Mouse (Mus musculus) frontal cortex, adult (tissue): Measurements from ENCODE around the gene Cnksr3.
A peak's percentile ranks its signal among the peaks of the same experiment; 100 is the strongest.

Experiments used
- ATAC-seq: cut with Nextera tagmentation; 2 replicates; pipeline ENCODE4 v1.9.2; 2017; ENCODE audit warnings: mild to moderate bottlenecking, moderate library complexity, mixed read lengths; ENCODE audit not compliant: low TSS enrichment

The Cnksr3 gene

DNA sequence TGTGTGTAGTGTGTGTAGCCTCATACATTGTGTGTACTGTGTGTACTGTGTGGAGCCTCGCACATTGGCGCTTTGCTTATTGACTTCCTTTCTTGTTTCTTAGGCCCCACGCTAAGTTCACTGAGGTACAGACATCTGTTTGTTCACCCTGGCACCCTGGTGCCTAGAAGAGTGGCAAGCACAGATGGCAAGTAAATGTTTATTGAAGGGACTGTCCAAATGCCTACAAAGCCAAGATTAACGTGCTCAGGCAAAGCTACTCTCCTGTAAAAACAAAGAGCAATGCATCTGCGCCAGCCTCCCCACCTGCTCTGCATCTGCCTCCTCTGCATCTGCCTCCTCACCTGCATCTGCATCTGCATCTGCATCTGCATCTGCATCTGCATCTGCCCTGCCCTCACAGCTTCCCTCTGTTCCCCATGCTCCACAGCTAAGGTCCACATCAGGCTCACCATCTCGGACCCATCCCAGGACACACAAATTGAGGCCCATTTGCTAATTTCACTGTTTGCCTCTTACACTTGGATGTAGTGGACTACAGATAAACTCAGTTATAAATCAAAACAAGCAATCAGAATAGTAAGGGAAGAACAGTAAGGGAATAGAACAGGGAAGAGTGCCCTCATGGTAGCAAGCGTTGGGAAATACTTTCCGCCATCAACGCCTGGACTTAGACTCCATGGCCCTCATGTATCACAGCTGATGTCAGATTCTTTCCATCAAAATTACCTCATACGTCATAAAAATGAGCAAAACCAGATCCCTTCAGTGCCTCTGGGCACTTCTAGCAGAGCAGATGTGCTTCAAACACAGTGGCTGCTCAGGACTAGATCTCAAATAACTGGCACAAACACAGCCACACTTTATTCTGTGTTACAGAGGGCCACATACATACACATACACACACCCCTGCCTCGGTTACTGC lies 62.1 kb downstream of the Cnksr3 start:
- no peak for ATAC-seq

GRCm38 (mm10) chr10:7145614-7146013 lies 66.4 kb downstream of the Cnksr3 start:
- ATAC-seq = no peak

DNA sequence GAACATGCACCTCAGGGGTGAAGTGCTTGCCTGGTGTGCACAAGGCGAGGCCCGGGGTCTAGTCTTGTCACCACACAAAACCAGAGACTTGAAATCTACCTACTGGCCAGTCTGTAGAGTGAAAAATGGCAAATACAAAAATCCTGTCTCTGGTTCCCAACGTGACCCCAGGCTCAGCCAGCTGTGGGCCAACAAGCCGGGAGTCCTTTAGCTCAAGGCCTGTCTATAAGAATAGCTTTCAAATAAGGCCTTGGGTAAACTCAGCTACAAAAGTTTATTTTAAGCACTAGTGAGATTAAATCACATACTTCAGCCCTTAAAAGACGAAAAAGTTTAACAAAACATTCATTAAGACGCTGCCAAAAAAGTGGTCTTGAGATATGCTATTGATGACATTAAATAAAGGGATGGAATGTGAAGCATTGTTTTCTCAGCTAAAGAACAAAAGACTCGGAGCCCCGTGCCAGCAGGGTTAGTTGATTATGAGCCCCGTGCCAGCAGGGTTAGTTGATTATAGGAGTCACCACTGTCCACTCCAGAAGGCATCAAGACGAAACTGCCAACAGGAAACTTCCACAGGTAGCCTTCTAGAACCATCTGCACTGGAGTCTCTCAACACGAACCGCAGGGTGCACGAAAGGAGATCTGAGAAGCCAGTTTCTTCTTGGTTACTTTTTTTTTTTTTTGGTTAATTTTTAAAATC lies 67.8 kb downstream of the Cnksr3 start:
- ATAC-seq = no peak

GRCm38 (mm10) chr10:7142287-7142686 lies 69.8 kb downstream of the Cnksr3 start:
- no peak for ATAC-seq

DNA sequence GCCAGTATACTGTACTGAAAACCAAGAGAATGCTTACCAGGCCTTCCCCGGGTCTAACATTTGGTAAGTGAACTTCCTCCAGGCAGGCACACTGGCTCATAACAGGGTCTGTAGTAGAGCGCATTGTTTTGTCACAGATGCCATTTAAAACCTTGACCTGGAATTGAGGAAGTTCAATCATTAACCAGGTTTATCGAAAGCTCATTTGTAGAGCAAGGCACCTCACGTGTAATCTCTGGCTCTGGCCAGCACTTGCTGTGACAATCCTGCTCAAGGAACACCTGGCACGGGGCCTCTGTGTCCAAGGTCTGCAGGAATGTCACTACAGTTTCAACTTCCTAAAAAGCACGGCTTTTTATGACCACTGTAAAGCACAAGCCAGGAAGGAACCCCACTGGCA lies 71.8 kb downstream of the Cnksr3 start:
- no peak for ATAC-seq

DNA sequence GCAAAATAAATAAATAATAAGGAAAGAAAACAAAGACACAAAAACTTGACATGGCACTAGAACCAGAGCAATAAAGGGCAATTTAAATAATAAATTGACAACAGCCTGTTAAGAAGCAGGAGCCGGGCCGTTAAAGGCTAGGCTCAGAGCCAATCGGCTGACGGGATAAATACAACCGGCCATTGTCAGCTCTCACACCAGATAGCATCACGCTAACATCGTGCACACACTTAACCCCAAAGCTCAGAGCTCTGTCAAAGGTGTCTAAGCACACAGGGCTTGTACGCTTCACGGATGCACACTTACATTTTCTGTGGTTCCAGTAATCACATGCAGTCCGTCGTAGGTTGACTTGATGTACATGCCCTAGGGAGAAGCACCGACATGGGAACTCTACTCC lies 74.0 kb downstream of the Cnksr3 start:
- ATAC-seq = no peak

DNA sequence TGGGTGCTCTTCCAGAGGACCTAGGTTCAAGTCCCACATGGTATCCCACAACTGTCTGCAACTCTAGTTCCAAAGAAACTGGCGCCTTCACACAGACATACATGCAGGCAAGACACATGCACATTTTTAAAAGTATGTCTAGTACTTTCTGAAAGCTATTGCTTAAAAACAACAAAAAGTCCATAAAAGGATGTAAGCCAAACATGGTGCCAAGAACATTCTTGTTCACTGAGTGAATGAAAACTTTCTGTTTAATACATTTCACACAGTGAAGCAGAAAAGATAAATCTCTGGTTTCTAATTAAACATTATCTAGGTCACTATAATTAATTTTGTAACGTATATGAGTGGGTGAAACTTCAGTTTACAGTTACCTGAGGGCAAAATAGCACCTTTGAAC lies 76.3 kb downstream of the Cnksr3 start:
- ATAC-seq = no peak

- ATAC-seq = no peak
Observed at GRCm38 (mm10) chr10:7133005-7133404, 79.0 kb downstream of the Cnksr3 start.

- no peak for ATAC-seq
Observed at GRCm38 (mm10) chr10:7131441-7131840, 80.6 kb downstream of the Cnksr3 start.

DNA sequence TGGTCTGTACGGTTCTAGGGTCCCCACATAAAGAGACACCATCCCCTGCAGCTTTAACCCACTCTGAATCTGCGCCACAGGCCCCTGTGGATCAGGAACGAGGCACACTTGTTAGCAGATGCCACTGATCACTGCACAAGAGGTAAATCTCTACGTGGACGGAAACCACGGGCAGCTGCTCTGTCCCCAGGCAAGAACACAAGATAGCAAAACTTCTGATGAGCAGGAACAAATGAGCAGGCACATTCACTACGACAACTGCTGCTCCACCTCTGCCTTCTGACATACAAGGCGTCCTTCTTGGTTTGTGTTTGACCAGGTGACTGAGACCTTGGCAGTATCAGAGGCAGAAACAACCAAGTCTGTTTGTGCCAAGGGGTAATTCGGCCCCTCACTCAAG lies 84.2 kb downstream of the Cnksr3 start:
- no peak for ATAC-seq

- no peak for ATAC-seq
Observed at GRCm38 (mm10) chr10:7126882-7127281, 85.2 kb downstream of the Cnksr3 start.

GRCm38 (mm10) chr10:7126287-7126686 lies 85.8 kb downstream of the Cnksr3 start:
- 0 out of 2 replicates have a peak, but pooled peaks have one; percentile 21 for ATAC-seq

DNA sequence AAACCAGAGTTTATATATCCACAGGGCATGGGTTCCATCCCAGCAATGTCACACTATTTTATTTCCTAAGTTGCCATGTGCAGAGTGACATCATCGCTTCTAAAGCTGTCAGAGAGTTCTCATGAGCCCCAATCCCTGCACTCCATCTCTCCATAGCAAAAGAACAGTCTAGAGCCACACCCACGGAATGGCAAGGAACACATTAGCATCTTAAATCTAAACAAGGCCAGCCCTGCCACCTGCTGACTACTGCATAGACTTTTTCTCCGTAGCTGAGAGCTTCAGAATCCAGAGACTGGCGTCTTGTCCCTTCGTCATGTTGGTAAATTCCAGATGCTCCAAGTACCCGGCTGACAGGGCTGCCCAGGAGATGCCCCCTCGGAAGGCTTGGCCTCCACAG lies 87.0 kb downstream of the Cnksr3 start:
- peak; percentile 96 for ATAC-seq

- no peak for ATAC-seq
Observed at GRCm38 (mm10) chr10:7122294-7122693, 89.7 kb downstream of the Cnksr3 start.

- no peak for ATAC-seq
Observed at GRCm38 (mm10) chr10:7120206-7120605, 91.8 kb downstream of the Cnksr3 start.

DNA sequence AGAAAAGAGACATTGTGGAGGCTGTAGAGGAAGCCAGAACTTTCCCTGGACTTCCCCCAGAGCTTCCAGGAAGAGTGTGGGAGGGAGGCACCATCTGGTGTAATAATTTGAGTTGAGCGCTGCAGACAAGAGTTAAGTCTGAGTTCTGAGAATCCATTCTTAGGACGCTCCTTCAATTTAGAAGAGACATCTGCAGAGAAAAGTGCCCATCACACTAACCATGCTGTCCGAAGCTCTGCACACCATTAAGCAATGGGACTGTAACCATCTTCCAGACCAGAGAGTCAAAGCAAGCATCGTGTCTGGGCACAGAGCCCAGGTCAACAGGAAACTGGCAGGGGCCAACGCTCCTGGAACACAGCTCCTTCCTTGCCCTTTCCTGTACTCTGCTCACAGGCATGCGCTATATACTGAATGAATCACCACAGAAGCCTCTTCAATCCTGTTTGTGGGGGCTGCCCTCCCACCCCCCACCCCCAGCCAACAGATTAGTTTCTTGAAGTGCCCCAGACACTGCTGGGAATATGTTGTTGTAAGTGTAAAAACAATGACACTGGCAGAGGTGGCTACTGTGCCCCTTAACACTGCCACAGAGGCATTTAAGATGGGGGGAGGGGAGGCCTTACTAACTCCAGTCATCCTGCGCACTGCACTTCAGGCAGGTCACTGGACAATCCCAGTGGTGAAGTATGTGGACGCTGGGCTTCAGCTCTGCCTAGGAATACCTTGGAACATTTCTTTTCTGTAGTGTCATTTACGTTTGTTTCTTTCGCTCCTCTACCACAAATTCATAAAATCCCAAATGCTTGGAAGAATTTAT lies 93.6 kb downstream of the Cnksr3 start:
- peak; percentile 91 for ATAC-seq

GRCm38 (mm10) chr10:7117785-7118184 lies 94.3 kb downstream of the Cnksr3 start:
- peak; percentile 26; the same call in 1 of the 2 replicates for ATAC-seq

GRCm38 (mm10) chr10:7114796-7115195 lies 97.2 kb downstream of the Cnksr3 start:
- ATAC-seq = no peak

- no peak for ATAC-seq
Observed at GRCm38 (mm10) chr10:7113747-7114146, 98.3 kb downstream of the Cnksr3 start.

DNA sequence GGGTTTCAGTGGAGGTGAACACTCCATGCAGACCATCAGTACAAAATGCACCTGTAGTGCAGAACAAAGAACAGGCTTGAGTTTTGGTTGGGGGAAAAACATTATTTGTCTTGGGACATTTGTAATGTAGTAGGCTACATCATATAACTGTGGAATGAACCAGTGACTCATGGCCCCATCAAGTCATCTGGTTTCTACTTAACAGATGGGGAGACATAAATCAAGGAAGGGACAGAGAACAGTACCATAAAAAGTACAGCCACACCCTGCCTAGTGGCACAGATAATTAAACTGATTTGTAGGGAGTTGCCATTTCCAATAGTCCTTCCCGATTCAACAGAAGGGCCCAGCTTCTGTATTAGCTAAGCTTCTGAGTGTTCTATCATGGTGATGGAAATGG lies 98.9 kb downstream of the Cnksr3 start:
- no peak for ATAC-seq

DNA sequence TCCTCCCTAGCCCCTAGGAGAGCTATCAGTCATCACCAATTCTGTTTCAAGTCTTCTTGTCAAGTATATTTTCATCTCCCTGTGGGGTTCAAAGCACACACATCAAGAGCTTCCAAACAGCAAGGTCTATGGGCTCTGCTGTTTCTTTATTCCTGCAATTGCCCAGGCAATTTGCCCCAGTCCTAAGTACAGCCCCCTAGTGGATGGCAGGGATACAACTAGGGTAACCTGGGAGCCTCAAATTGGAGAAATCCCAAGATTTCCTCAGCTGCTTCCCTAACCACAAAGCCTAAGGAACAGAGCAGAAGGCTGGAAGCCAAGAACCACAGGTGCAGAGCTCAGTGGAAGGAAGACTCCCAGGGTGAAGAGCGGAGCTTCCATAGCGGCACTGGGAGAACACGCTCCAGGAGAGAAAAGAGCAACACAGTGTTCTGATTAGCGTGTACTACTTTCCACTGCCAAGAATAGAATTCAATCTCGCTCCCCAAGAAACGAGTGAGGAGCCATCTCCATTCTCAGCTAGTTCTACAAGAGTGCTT lies 100.5 kb downstream of the Cnksr3 start:
- ATAC-seq = peak; percentile 92

- 0 out of 2 replicates have a peak, but pooled peaks have one; percentile 55 for ATAC-seq
Observed at GRCm38 (mm10) chr10:7103872-7104271, 108.2 kb downstream of the Cnksr3 start.
